Mouse (Mus musculus) embryonic facial prominence, embryonic 15.5 days (tissue): ENCODE data around the gene Stmnd1. TPM values are rescaled to one million over a fixed set of nuclear protein-coding genes. Genes with fewer than 3 reads are reported as not detected.

Source experiments
- ATAC-seq: fragments of 200-750 bp; cut with Nextera tagmentation; 2 replicates; pipeline ENCODE4 v1.8.0; 2017; ENCODE audit warnings: low read depth, moderate TSS enrichment; ENCODE audit not compliant: insufficient number of reproducible peaks, low FRiP score, low TSS enrichment
- H3K27ac ChIP-seq: fragments of 300-500 bp; sonication (generic); replicated peaks from 2 replicates; pipeline ENCODE4 v1.5.1; 2015; ENCODE audit warnings: mild to moderate bottlenecking, inconsistent platforms
- H3K27me3 ChIP-seq: fragments of 300-500 bp; sonication (generic); 2 replicates; pipeline ENCODE4 v1.6.1; 2015; ENCODE audit warnings: inconsistent platforms
- H3K36me3 ChIP-seq: fragments of 300-500 bp; sonication (generic); 2 replicates; pipeline ENCODE4 v1.6.1; 2015; ENCODE audit warnings: mild to moderate bottlenecking, inconsistent platforms
- H3K4me1 ChIP-seq: fragments of 300-500 bp; sonication (generic); 2 replicates; pipeline ENCODE4 v1.6.1; 2015; ENCODE audit warnings: inconsistent platforms
- H3K4me2 ChIP-seq: fragments of 300-500 bp; sonication (generic); replicated peaks from 2 replicates; pipeline ENCODE4 v1.6.1; 2015; ENCODE audit warnings: mild to moderate bottlenecking, inconsistent platforms
- H3K4me3 ChIP-seq: fragments of 300-500 bp; sonication (generic); replicated peaks from 2 replicates; pipeline ENCODE4 v1.5.1; 2015; ENCODE audit warnings: mild to moderate bottlenecking, inconsistent platforms
- H3K9ac ChIP-seq: fragments of 300-500 bp; sonication (generic); 2 replicates; pipeline ENCODE4 v1.6.1; 2015; ENCODE audit warnings: inconsistent platforms
- H3K9me3 ChIP-seq: fragments of 300-500 bp; sonication (generic); replicated peaks from 2 replicates; pipeline ENCODE4 v1.6.1; 2016; ENCODE audit warnings: inconsistent platforms
- WGBS: fragments of 180-500 bp; shearing (Covaris S2); methylation state at CpG from one replicate; pipeline ENCODE4 v1.1.7; 2015; 5-methylcytosine and 5-hydroxymethylcytosine counted together
- polyA plus RNA-seq: library from polyadenylated mRNA; unstranded; fragments of >200 nt; fragmentation: Nextera tagmentation; extraction: Ambion mirVana; gene quantifications from 2 replicates; pipeline ENCODE4 v1.2.1, GENCODE M21; 2015

Stmnd1 gene
- polyA plus RNA-seq, 1 experiment from 2014 or later = 1.9 TPM

- H3K27ac ChIP-seq = no peak overlapping the region
- no peak for ATAC-seq
- WGBS = 55% methylated on average over 5 of the region's 5 CpGs
- H3K36me3 ChIP-seq = no peaks in the 10 kb centered on the region
- no peak overlapping the region for H3K4me3 ChIP-seq
- no peak overlapping the region for H3K4me2 ChIP-seq
- H3K9ac ChIP-seq = no peak overlapping the region
- H3K27me3 ChIP-seq = no peaks in the 10 kb centered on the region
- H3K9me3 ChIP-seq = no peaks in the 10 kb centered on the region
- no peaks in the 10 kb centered on the region for H3K4me1 ChIP-seq
Measured at GRCm38 (mm10) chr13:46341419-46341818, 67.9 kb downstream of the Stmnd1 start.

DNA sequence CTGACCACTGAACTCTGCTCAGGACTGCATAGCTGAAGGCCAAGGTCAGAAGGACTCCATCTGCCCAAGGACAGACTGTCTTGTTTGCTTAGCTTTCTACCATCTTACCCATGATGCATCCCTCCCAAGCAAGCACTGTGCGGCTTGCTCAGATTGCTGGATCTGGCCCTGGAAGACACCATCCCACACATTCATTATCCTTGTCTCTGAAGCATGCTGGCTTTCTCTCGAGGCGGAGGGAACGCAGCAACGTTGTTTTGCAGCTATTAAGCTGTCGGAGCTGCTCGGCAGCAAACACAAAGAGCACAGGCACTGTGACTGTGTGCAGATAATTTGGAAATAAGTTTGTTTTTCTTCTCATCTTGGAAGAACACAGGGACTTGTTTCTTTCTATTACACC lies 69.7 kb downstream of the Stmnd1 start:
- Histone ChIP-seq H3K27me3 (no peaks in the 10 kb centered on the region), H3K27ac (no peak overlapping the region), H3K4me3 (no peak overlapping the region), H3K9ac (no peak overlapping the region), H3K4me1 (no peaks in the 10 kb centered on the region), H3K4me2 (no peak overlapping the region), H3K9me3 (no peaks in the 10 kb centered on the region), H3K36me3 (no peaks in the 10 kb centered on the region)
- ATAC-seq = no peak
- 79% methylated on average over 7 of the region's 7 CpGs for WGBS

GRCm38 (mm10) chr13:46346830-46347512 lies 73.5 kb downstream of the Stmnd1 start:
- Histone ChIP-seq H3K4me1 (no peaks in the 10 kb centered on the region; the same call in 1 of the 2 replicates), H3K27me3 (no peaks in the 10 kb centered on the region), H3K36me3 (no peaks in the 10 kb centered on the region), H3K27ac (no peak overlapping the region), H3K9me3 (no peaks in the 10 kb centered on the region), H3K4me3 (no peak overlapping the region), H3K4me2 (no peak overlapping the region), H3K9ac (no peak overlapping the region)
- no peak for ATAC-seq
- WGBS = 60% methylated on average over 10 of the region's 10 CpGs

GRCm38 (mm10) chr13:46349664-46350063 lies 76.1 kb downstream of the Stmnd1 start:
- no peak for ATAC-seq
- Histone ChIP-seq H3K4me3 (no peak overlapping the region), H3K9ac (no peak overlapping the region), H3K9me3 (no peaks in the 10 kb centered on the region), H3K4me2 (no peak overlapping the region), H3K27ac (no peak overlapping the region), H3K36me3 (no peaks in the 10 kb centered on the region), H3K4me1 (no peaks in the 10 kb centered on the region; the same call in 1 of the 2 replicates), H3K27me3 (no peaks in the 10 kb centered on the region)
- 71% methylated on average over 3 of the region's 3 CpGs for WGBS

Other genes with a start within 250 kb of the Stmnd1 start
- 7.7 and 10.2 TPM in 2 replicates for gene Rbm24, start 144.7 kb downstream of the Stmnd1 start, polyA plus RNA-seq
- 20.1 and 27.3 TPM in 2 replicates for gene Cap2, start 228.1 kb downstream of the Stmnd1 start, polyA plus RNA-seq